Mouse (Mus musculus) layer of hippocampus, adult 2 months (tissue): ENCODE results near the gene Gm49373. TPM values are rescaled to one million over a fixed set of nuclear protein-coding genes. Genes with fewer than 3 reads are reported as not detected.
A peak's percentile ranks its signal among the peaks of the same experiment; 100 is the strongest.

Experiments used
- DNase-seq, 2 experiments: peaks; one replicate each; pipeline ENCODE4 v3.0.0; 2022; ENCODE audit warnings: low spot score in 2 of 2
- H3K27ac ChIP-seq: fragments of 200-600 bp; 2 replicates; pipeline ENCODE4 v1.8.1; 2022
- H3K4me3 ChIP-seq: fragments of 200-600 bp; 2 replicates; pipeline ENCODE4 v1.8.1; 2022; ENCODE audit warnings: mild to moderate bottlenecking
- CTCF ChIP-seq: fragments of 200-600 bp; conservative IDR thresholded peaks from 2 replicates; pipeline ENCODE4 v1.8.1; 2022; ENCODE audit warnings: antibody characterized with exemption, mild to moderate bottlenecking, moderate library complexity
- total RNA-seq, 2 experiments: library from RNA; stranded (reverse); gene quantifications; 2 replicates each; pipeline ENCODE4 v1.2.3; 2021

Gene Gm49373
- total RNA-seq, 2 experiments from 2014 or later, result 0.74 to 2.7 TPM

DNA sequence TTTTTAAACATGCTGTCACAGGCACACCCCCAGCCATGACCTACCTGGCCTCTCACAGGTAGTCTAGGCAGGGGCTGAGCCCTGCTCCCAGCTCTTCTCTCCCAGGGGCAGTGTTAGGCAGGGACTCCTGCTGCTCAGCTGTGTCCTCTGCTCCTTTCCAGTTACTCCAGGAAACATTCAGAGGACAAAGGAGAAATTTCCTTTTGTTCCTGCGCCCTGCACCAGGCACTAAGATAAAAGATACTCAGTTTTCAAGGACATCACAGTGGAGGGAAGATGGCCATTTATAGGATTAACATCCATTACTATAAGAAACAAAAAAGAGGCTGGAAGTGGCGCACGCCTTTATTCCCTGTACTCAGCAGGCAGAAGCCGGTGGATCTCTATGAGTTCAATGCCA lies 23.1 kb upstream of the Gm49373 start:
- no peak for DNase-seq
- Histone ChIP-seq H3K27ac (peak overlapping the region; percentile 88; the same call in 1 of the 2 replicates), H3K4me3 (no peak overlapping the region)
- TF ChIP-seq CTCF, result no peak

DNA sequence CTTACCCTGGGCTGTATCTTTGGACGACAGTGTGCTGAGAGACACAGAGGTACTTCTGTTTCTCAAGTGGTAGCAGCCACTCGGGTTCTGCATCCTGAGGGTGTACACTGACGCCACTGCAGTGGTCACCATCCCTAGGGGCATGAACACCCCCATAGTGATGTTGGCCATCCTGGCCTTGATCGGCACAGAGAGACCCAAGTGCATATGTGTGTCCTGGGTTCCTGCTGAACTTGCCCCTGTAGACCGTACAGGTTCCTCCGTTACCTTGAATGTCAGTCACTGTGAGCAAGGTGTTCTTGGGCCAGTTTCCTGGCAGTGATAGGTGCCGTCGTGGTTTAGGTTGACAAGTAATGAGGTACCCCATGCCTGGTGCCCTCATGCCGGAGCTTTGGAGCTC lies 20.5 kb upstream of the Gm49373 start:
- no peak overlapping the region for H3K27ac ChIP-seq
- DNase-seq, result no peak
- H3K4me3 ChIP-seq, result no peak overlapping the region
- TF ChIP-seq CTCF, result no peak

GRCm38 (mm10) chr9:21091707-21092320 lies 18.9 kb upstream of the Gm49373 start, which contains the start of the genes Gm38431 and Raver1:
Gm38431 (minus strand) TSS chr9:21091997.
Raver1 (minus strand) TSS chr9:21092008.
- H3K4me3 ChIP-seq, result peak within 1 kb of the TSS; percentile 86
- peak within 1 kb of the TSS; percentile 85 for H3K27ac ChIP-seq
- DNase-seq, result peak; percentile 96 to 99
- TF ChIP-seq CTCF, result no peak

GRCm38 (mm10) chr9:21090972-21091706 lies 18.2 kb upstream of the Gm49373 start:
- peak overlapping the region; percentile 86 for H3K4me3 ChIP-seq
- H3K27ac ChIP-seq, result peak overlapping the region; percentile 85
- no peak for DNase-seq
- TF ChIP-seq CTCF, result no peak

DNA sequence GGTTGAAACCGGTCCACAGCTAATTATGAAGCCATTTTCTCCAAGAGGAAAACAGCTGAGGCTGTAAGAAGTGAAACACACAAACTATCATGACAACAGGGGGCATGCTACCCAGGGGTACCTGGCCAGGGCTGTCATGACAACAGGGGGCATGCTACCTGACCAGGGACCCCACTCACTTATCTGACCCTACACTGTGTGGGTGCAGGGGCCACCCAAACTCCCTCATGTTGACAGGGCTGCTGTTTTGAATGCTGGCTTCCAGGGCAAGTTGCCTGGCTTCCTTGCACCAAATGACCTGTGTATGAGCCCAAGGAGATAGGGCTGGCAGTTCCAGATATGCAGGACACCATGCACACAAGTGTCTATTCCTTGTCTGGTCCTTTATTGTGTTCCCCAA lies 17.6 kb upstream of the Gm49373 start:
- Histone ChIP-seq H3K27ac (peak overlapping the region; percentile 85), H3K4me3 (peak overlapping the region; percentile 86)
- DNase-seq, result no peak
- TF ChIP-seq CTCF, result no peak

DNA sequence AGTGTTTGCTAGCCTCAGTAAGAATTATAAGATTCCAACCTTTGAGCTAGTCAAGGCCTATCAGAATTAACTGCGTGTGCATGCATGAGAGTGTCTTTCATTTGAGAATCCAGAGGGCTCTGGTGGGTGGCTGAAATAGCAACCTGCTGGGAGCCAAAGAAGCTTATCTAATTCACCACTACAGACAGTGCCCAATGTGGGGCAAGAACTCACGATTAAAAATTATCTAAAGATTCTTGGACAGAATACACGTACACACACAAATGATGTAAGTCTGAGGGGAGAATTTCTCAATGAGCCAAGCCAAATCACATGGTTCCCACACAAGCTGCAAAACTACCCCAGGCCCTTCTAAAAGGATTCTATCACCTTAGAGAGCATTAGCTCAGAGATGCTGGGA lies 10.4 kb upstream of the Gm49373 start:
- DNase-seq, result no peak
- H3K27ac ChIP-seq, result peak overlapping the region; percentile 8; the same call in 1 of the 2 replicates
- TF ChIP-seq CTCF, result no peak
- no peak overlapping the region for H3K4me3 ChIP-seq

GRCm38 (mm10) chr9:21081127-21081526 lies 8.2 kb upstream of the Gm49373 start:
- no peak for TF ChIP-seq CTCF
- no peak for DNase-seq
- H3K27ac ChIP-seq, result peak overlapping the region; percentile 46; the same call in 1 of the 2 replicates
- no peak overlapping the region for H3K4me3 ChIP-seq

DNA sequence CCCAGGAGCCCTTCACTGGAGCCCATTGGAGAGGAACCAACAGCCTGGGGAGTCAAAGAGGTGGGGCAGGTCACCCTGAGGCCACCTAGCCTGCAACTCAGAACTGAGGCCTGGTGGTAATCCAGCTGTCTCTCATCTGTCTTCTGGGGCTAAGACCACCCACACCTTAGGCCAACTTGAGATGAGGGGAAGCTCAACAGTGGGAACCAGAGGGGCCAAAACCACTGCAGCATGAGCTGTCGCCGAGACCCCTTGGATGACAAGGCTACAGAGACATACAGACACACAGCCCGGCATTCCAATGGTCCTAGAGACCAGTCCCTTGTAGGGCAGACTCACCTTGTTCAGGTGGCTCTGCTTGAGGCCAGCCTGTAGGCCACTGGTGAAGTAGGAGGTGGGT lies 2.7 kb upstream of the Gm49373 start:
- DNase-seq, result no peak

DNA sequence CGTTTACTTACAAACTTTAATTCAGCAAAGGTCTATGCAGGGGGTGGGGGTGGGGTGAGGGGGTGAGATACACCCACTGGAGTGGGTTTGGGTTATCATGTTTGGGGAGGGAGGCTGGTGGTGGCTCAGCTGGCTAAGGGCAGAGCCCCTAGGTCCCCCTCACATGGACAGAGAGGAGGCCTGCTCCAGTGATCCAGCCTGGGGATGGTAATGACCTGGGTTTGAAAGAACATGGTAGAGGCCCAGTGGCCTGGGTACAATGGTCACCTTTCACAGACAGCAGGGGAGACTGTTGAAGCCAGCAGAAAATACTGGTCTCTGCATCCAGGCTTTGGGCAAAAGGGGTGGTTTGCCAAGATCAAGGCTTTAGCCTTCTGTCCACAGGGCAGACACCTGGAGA lies 1.3 kb upstream of the Gm49373 start:
- DNase-seq, result no peak
- Histone ChIP-seq H3K4me3 (no peak overlapping the region), H3K27ac (no peak overlapping the region)
- no peak for TF ChIP-seq CTCF

More for the DNA sequence above, 2.7 kb upstream of the Gm49373 start:
- TF ChIP-seq CTCF, result no peak
- H3K4me3 ChIP-seq, result no peak overlapping the region
- H3K27ac ChIP-seq, result no peak overlapping the region

GRCm38 (mm10) chr9:21072641-21073040 lies 255 bp downstream of the Gm49373 start:
- Histone ChIP-seq H3K4me3 (peak overlapping the region; percentile 96), H3K27ac (peak overlapping the region; percentile 92)
- TF ChIP-seq CTCF, result no peak
- DNase-seq, result no peak

- DNase-seq, result no peak
- TF ChIP-seq CTCF, result no peak
These were observed 5.8 kb downstream of the Gm49373 start, which contains the start of gene Zglp1 for GRCm38 (mm10) chr9:21067006-21067684. Zglp1 (minus strand) TSS chr9:21067093.

DNA sequence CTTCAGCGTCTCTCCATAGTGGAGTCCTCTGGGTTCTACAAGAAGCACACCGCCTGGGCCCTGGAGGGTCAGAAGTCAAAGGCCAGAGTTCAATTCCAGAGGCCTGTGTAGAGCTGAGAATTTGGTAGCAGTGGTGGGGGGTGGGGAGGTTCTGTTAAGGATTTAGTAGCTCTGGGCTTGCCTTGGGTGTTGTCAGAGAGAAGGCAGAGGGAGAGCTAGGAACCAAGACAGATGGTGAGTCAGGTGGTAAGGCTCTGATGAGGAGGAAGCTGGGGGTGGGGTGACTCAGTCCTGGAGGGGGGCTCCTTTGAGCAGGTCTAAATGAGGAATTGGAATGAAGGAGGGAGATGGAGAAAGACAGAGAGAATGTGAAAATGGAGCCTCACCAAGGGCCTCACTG lies 10.0 kb downstream of the Gm49373 start:
- TF ChIP-seq CTCF, result no peak
- peak; percentile 54 to 87 for DNase-seq
- no peak overlapping the region for H3K4me3 ChIP-seq
- H3K27ac ChIP-seq, result peak overlapping the region; percentile 77

More at GRCm38 (mm10) chr9:21067006-21067684, 5.8 kb downstream of the Gm49373 start, which contains the start of gene Zglp1:
- no peak within 1 kb of the TSS for H3K27ac ChIP-seq
- no peak within 1 kb of the TSS for H3K4me3 ChIP-seq

GRCm38 (mm10) chr9:21051578-21051977 lies 21.3 kb downstream of the Gm49373 start:
- DNase-seq, result no peak
- no peak overlapping the region for H3K27ac ChIP-seq
- no peak overlapping the region for H3K4me3 ChIP-seq
- no peak for TF ChIP-seq CTCF
